Mouse (Mus musculus) bone marrow, adult 2 months (tissue): Measurements from ENCODE around the gene Dock3.

Experiments used
- CTCF ChIP-seq: fragments of 200-500 bp; IDR thresholded peaks from 2 replicates; pipeline ENCODE4 v1.5.1; 2011; ENCODE audit warnings: low read length, control low read depth; ENCODE audit not compliant: control insufficient read depth, insufficient read depth
- POLR2A ChIP-seq: fragments of 200-500 bp; IDR thresholded peaks from 2 replicates; pipeline ENCODE4 v1.6.1; 2011; ENCODE audit warnings: low read depth, mild to moderate bottlenecking, control low read depth, low read length, borderline replicate concordance; ENCODE audit not compliant: control insufficient read depth

- TF ChIP-seq CTCF (no peak), POLR2A (no peak)
Observed at GRCm38 (mm10) chr9:106908715-106909114, 323.0 kb downstream of the Dock3 start.
